Mouse (Mus musculus) cerebellum, postnatal 10 days (tissue): Measurements from ENCODE around the gene Gm49601.
A peak's percentile ranks its signal among the peaks of the same experiment; 100 is the strongest.

Experiments used
- DNase-seq, 2 experiments: peaks; one replicate each; pipeline ENCODE4 v3.0.0; 2021; ENCODE audit warnings: mixed read lengths in 2 of 2

Gene Gm49601

GRCm38 (mm10) chr16:18626376-18626878 is at the start of gene Gm49601:
TSS of gene Gm49601 (minus strand) at chr16:18626427.
- peak; percentile 92 to 94 for DNase-seq

GRCm38 (mm10) chr16:18673005-18673404 is 46.8 kb upstream of the Gm49601 start:
- DNase-seq, result no peak

- DNase-seq, result no peak
Observed at GRCm38 (mm10) chr16:18672027-18672426, 45.8 kb upstream of the Gm49601 start.

GRCm38 (mm10) chr16:18669914-18670313 is 43.7 kb upstream of the Gm49601 start:
- no peak for DNase-seq

GRCm38 (mm10) chr16:18658597-18658996 is 32.4 kb upstream of the Gm49601 start:
- no peak for DNase-seq

- DNase-seq, result no peak
Observed at GRCm38 (mm10) chr16:18655372-18656098, 29.3 kb upstream of the Gm49601 start.

- DNase-seq, result no peak
Observed at GRCm38 (mm10) chr16:18653290-18654160, 27.3 kb upstream of the Gm49601 start.

GRCm38 (mm10) chr16:18649126-18649525 is 22.9 kb upstream of the Gm49601 start:
- DNase-seq, result no peak

- no peak for DNase-seq
Observed at GRCm38 (mm10) chr16:18645329-18645728, 19.1 kb upstream of the Gm49601 start.

GRCm38 (mm10) chr16:18644485-18644884 is 18.3 kb upstream of the Gm49601 start:
- DNase-seq, result no peak

GRCm38 (mm10) chr16:18643406-18643998 is 17.3 kb upstream of the Gm49601 start:
- DNase-seq, result no peak

GRCm38 (mm10) chr16:18642897-18643296 is 16.7 kb upstream of the Gm49601 start:
- no peak for DNase-seq

- no peak for DNase-seq
Observed at GRCm38 (mm10) chr16:18642291-18642690, 16.1 kb upstream of the Gm49601 start.

- no peak for DNase-seq
Observed at GRCm38 (mm10) chr16:18639382-18639929, 13.2 kb upstream of the Gm49601 start.

GRCm38 (mm10) chr16:18638396-18638795 is 12.2 kb upstream of the Gm49601 start:
- no peak for DNase-seq

- DNase-seq, result no peak
Observed at GRCm38 (mm10) chr16:18636804-18637203, 10.6 kb upstream of the Gm49601 start.

GRCm38 (mm10) chr16:18636401-18636800 is 10.2 kb upstream of the Gm49601 start:
- DNase-seq, result no peak

- no peak for DNase-seq
Observed at GRCm38 (mm10) chr16:18633333-18633732, 7.1 kb upstream of the Gm49601 start.

- DNase-seq, result no peak
Observed at GRCm38 (mm10) chr16:18632816-18633215, 6.6 kb upstream of the Gm49601 start.

- DNase-seq, result peak in 1 of 2 experiments; percentile 38
Observed at GRCm38 (mm10) chr16:18632059-18632458, 5.8 kb upstream of the Gm49601 start.

- DNase-seq, result no peak
Observed at GRCm38 (mm10) chr16:18631141-18631540, 4.9 kb upstream of the Gm49601 start.

GRCm38 (mm10) chr16:18630291-18630690 is 4.1 kb upstream of the Gm49601 start:
- no peak for DNase-seq
